Mouse (Mus musculus) megakaryocyte progenitor cell, adult 5-6 weeks (primary cell): Measurements from ENCODE around the gene Fgl2. TPM values are rescaled to one million over a fixed set of nuclear protein-coding genes. Genes with fewer than 3 reads are reported as not detected.
A peak's percentile ranks its signal among the peaks of the same experiment; 100 is the strongest.

Experiments
- ATAC-seq: replicated peaks from 2 replicates; pipeline ENCODE4 v1.8.0; 2016; ENCODE audit warnings: mild to moderate bottlenecking, moderate TSS enrichment, inconsistent platforms; ENCODE audit not compliant: poor library complexity
- total RNA-seq, 2 experiments: library from RNA; stranded (forward) in 1 of 2; stranded (reverse) in 1 of 2; fragments of 157-497, 149-512 nt in 1 of 2; fragments of 200-1000 nt in 1 of 2; gene quantifications; 2 replicates each; pipeline versions ENCODE4 v1.2.3 to v1.2.4; 2015 to 2017

Gene Fgl2
- total RNA-seq, 2 experiments from 2014 or later, result 67.9 to 77.0 TPM

DNA sequence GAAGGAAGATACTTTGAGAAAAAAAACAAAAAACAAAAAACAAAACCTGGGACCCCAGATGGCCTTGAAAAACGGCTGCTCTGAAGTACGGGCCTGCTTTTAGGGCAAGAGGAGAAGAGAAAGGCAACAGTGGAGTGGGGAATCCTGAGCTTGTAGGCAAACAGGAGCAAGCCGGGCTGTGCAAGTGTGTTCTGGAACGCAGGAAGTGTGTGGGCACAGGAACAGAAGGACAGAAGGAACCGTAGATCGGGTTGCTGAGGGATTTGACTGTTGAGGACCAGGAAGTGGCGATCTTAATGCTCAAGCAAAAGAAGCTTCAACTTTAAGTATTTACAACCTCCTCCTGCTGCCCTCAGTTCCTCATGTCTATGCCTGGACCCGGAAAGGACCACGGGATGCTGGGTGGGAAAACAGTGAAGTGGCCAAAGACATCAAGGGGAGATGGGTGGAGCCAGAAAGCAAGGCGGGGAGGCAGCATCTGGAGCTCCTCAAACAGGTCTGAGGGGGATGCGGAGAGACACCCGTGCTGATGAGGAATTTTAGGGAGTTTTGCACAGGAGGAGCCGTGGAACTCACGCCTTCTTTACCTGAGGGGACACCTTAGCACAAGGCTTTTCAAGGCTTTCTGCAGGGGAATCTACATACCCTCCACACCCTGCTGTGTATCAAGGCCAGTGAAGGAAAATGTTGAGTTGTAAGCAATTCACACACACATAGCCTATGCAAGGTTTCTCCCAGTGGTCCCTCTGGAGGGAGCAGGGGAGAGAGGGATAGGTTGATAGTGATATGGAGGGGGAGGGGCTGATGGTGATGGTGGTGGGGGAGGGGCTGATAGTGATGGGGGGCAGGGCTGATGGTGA is 11.2 kb downstream of the Fgl2 start:
- peak; percentile 24; the same call in 1 of the 2 replicates for ATAC-seq

DNA sequence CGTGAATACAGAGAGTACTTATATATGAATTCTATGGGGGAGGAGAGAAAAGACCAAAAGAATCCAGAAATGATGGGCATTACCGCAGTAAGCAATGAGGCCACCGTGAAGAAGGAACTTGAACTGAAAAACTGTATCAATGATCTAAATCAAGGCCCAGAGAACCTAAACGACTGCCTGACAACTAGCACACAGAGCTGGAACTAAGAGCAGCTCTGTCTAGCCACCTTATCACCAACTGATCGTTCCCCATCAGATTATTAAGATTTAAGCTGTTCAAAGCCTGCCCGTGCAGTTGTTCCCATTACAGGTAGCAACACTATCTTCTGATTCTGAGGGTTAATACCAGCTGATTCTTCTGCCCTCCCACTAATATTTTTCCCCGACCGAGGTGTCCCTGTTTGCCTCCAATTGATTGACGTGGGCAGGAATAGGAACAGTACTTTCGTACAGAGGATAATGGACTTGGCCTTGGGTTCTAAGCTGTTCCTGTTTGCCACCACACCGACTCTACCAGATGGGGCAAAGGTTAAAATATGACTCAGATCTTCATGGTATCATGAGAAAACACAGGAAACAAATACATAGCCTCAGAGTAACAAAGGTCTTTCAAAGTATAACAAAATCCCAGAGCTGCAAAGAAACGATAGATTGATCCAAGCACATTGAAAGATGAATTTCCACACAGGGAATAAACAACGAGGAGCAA is 12.0 kb downstream of the Fgl2 start:
- ATAC-seq, result no peak

- ATAC-seq, result peak; percentile 48
Measured at GRCm38 (mm10) chr5:21384976-21385375, 12.5 kb downstream of the Fgl2 start.

GRCm38 (mm10) chr5:21386432-21386831 is 14.0 kb downstream of the Fgl2 start:
- ATAC-seq, result peak; percentile 68

DNA sequence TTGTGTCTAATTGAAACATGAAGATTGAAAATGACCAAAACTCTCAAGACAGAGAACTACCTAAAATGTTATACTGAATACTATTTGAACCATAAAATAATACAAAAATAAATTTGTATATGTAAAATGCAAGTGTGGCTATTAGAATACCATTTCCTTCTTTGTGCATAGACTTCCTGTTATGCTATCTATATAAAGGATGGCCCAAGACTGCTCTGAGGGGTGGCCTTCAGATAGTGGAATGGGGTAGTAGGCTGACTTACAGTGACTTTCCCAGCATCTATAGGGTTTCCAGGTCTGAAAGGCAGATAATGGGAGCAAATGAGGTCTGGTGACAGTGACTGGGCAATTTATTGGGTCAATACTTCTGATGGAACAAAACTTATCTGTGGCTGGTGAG is 14.9 kb downstream of the Fgl2 start:
- 0 out of 2 replicates have a peak, but pooled peaks have one; percentile 18 for ATAC-seq

GRCm38 (mm10) chr5:21388855-21389254 is 16.4 kb downstream of the Fgl2 start:
- no peak for ATAC-seq

GRCm38 (mm10) chr5:21391616-21392384 is 19.4 kb downstream of the Fgl2 start:
- no peak for ATAC-seq

GRCm38 (mm10) chr5:21394562-21394961 is 22.1 kb downstream of the Fgl2 start:
- no peak for ATAC-seq

GRCm38 (mm10) chr5:21395205-21395840 is 22.9 kb downstream of the Fgl2 start:
- peak; percentile 98 for ATAC-seq

DNA sequence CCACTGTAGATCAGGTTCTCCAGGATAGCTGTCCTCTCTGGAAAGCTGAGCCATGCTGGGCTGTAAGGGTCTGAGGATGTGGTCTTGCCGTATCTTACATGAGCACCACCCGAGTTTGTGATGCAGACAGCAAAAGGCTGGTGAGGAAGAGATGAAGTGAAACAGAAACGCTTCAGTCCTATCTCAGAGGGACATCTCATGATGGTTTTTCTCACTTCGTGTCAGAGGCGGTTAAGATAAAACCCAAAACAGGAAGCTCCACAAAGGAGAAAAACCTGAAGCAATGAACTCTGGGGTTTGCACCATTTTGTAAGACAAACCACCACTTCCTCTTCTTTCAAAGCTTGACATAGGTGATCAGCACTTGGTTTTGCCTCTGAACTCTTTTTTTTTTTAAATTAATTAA is 38.8 kb downstream of the Fgl2 start:
- peak; percentile 90 for ATAC-seq

- ATAC-seq, result peak; percentile 75
Measured at GRCm38 (mm10) chr5:21412056-21412455, 39.6 kb downstream of the Fgl2 start.

DNA sequence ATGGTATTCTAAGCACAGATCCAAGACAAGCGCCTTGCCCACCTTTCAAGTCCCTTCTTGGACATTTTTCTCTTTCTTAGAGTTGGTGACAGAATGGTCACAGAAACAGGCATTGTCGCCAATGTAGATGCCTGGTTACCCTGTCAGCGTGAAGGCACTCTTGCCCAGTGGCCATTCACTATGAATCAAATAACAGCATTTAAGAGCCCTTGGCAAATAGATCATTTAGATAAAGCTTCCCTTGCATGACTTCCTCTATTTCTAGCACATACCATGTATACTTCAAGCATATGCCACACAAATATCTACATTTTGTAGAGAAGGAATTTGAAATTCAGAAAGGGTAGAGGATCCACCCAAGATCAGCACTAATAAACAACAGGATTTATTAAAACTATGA is 40.9 kb downstream of the Fgl2 start:
- ATAC-seq, result no peak

DNA sequence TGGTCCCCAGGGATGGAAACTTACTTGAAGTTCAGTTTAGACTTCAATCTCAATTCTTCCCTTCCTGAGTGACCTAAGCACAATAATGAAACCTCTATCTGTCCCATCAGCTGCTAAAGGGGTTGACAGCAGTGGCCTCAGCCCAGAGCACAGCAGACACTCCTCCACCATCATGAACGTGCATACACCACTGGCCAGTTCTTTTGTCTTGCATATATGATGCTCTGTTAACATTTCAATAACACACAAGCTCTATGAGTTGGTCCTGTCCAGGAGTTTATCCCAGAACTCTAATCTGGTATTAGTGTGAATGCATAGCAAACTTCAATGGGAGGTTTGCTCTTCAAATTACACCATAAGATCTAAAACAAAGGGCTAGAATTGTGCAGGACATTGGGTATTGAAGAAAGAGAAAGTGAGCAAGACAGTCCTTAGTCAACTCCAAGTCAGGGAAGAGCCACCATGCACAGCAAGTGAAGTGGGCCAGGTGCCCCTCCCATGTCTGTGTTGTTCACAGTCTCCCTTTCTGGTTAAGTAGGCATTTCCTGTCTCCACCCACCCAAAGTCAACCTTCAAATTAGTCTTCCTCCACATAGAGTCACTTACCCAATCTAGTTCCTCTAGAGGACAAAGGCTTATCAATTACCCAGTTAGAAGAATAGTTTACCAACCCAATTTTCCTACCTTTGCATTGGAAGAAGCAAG is 41.8 kb downstream of the Fgl2 start:
- no peak for ATAC-seq

GRCm38 (mm10) chr5:21418613-21419012 is 46.2 kb downstream of the Fgl2 start:
- ATAC-seq, result no peak

GRCm38 (mm10) chr5:21420609-21421008 is 48.2 kb downstream of the Fgl2 start:
- 0 out of 2 replicates have a peak, but pooled peaks have one; percentile 24 for ATAC-seq

DNA sequence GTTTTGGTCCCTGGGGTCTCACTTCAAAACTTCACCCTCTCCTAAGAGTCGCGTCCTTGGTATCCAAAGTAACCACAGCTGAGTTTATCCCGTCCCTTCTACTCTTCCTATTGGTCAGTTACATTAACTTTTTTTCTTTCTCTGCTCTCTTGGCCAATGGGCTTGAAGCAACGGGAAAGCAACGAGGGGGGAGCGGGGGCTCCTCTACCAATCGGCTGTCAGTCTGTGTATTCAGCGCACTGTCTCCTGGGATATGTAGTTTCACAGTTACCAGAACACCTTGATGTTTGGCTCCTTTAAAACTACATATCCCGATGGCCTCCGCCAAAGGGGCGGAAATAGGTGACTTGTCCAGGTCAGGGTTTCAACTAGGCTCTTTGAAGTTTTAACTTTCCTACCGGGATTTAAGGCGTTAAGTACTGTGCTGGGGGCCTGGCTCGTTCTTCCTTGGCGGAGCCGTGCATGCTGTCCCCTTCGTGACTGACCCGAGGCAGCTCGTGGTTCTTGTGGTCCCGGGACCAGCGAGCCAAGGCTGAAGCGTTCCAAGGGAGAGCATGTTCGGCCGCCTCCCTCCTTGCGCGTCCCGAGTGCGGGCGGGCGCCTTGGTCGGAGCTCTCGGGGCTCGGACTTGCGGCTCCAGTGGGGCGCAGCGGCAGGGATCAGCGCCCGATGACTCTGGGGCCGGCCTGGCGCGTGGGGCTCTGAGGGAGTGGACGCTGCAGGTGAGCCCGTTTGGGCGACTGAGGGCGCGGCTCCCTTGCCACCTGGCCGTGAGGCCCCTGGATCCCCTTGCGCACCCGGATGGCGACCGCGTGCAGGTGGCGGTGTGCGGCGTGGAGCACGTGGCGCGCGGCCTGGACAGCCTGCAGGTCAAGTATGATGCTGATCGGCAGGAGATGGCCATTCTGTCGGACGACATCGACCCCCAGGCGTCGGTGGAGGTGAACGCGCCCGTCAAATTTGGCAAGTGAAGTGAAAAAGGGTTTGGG is 52.5 kb downstream of the Fgl2 start, which contains the start of the genes Ccdc146 and Fam185a:
Gene Ccdc146 (minus strand): TSS at position 64 of the 989 bp plus-strand sequence.
Gene Fam185a (plus strand): TSS at position 345 of the 989 bp plus-strand sequence.
- ATAC-seq, result peak; percentile 98

DNA sequence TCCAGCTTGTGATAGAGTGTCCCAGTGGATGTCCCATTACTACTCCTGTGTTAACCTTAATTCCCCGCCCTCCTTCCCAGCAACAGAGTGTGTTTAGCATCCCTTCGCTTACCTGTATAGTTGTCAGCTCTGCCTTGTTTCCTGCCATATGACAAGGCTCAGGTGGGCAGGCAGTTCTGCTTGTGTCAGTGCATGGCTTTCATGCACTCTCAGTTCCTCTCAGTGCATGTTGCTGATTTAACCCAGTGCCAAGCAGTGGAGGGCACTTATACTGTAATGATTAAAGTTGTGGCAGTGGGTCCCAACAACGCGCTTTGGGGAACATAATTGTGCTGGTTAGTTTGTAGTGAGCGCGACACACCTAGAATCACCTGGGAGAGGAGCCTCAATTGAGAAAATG is 54.2 kb downstream of the Fgl2 start:
- no peak for ATAC-seq
